Comparison of ENCODE assay signal across 8 mouse cellular contexts in the genomic region with DNA sequence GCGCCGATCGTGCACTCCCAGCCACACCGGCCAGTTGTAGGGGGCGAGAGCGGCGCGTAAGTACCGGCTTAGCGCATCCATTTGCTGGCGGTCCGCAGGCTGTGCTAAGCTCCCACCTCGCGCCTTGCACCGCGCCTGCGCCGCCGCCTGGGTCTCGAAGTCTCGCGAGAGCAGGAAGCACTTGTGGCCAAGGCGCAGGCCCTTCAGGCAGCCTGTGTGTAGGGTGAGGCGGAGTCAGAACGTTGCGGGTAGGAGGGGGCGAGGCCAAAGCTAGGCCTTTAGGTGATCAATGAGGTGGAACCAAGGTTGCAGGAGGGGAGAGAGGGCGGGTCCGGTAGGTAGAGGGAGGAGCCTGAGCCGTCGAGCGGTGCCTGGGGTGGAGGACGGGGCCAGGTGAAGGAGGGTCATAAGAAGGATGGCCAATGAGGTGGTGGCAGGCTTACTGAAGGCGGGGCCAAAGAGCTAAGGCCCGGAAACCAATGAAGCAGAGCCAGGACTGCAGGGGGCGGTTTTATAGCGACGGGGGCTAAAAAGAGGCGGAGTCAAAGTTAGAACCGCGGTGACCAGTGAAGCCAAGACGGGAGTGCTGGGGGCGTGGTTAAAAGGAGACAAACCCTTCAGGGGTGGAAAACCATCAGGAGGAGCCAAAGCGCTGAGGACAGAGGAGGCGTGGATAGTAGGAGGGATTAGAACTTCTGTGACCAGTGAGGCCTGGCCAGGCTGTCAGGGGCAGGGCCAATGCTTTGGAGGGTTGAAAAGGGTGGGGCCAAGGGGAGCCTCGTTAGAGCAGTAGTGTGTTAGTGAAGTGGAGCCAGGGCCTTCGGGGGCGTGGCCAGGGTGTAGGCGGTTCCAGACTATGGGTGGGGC. TPM values are rescaled to one million over a fixed set of nuclear protein-coding genes. Genes with fewer than 3 reads are reported as not detected.
DNase-seq lines count a peak whose midpoint lies in the region; ATAC-seq and TF ChIP-seq lines count a peak whose summit lies in the region.

No protein-coding gene starts in this region.

- ATAC-seq in kidney, embryonic 14.5 days (ENCODE audit: low FRiP score, low TSS enrichment): peak; percentile 95
- peak; percentile 95 for ATAC-seq in limb, embryonic 15.5 days (ENCODE audit: insufficient number of reproducible peaks, low FRiP score, low TSS enrichment, low read depth)

- H3K4me2 ChIP-seq in kidney, embryonic 14.5 days (replicated peaks; ENCODE audit: low read depth, low read length): peak overlapping the region; percentile 70
- H3K4me2 ChIP-seq in limb, embryonic 15.5 days: peak overlapping the region; percentile 71

- TF ChIP-seq POLR2A in bone marrow macrophage, adult 2 months (IDR thresholded peaks at IDR 0.05; ENCODE audit: borderline replicate concordance, low read depth, low read length): no peak
- TF ChIP-seq POLR2A in embryonic fibroblast, embryonic 13.5 days (IDR thresholded peaks at IDR 0.05; ENCODE audit: low read depth, low read length): peak; percentile 98

- DNase-seq in A20 (ENCODE audit: low read depth, low spot score): peak; percentile 100
- peak; percentile 97 for DNase-seq in heart, adult 9 months (ENCODE audit: low spot score in 2 of 2)
- DNase-seq in monocyte, adult 2 months (ENCODE audit: low read depth in 1 of 2, low spot score in 2 of 2): peak; percentile 87 to 93
- peak; percentile 96 to 97 for DNase-seq in spleen, postnatal 36 days (ENCODE audit: low spot score in 2 of 2)

- H3K9me3 ChIP-seq in kidney, embryonic 14.5 days (ENCODE audit: control insufficient read depth, low read length): no peaks in the 10 kb centered on the region
- H3K9me3 ChIP-seq in limb, embryonic 15.5 days: no peaks in the 10 kb centered on the region

- peak overlapping the region; percentile 75 for H3K27ac ChIP-seq in bone marrow macrophage, adult 2 months (ENCODE audit: insufficient read depth, low read depth, low read length)
- H3K27ac ChIP-seq in embryonic fibroblast, embryonic 13.5 days (ENCODE audit: insufficient read depth, low read length): peak overlapping the region; percentile 14; the same call in 1 of the 2 replicates
- peak overlapping the region; percentile 73 for H3K27ac ChIP-seq in kidney, embryonic 14.5 days (ENCODE audit: low read depth, low read length)
- peak overlapping the region; percentile 91 for H3K27ac ChIP-seq in limb, embryonic 15.5 days

- H3K4me1 ChIP-seq in bone marrow macrophage, adult 2 months (ENCODE audit: control insufficient read depth, insufficient read depth, low read length): peaks cover 21% of the 10 kb centered on the region
- no peaks in the 10 kb centered on the region for H3K4me1 ChIP-seq in embryonic fibroblast, embryonic 13.5 days (ENCODE audit: control insufficient read depth, insufficient read depth, low read length)
- H3K4me1 ChIP-seq in kidney, embryonic 14.5 days (ENCODE audit: control insufficient read depth, insufficient read depth, low read length): peaks cover 19% of the 10 kb centered on the region
- H3K4me1 ChIP-seq in limb, embryonic 15.5 days: peaks cover 51% of the 10 kb centered on the region

- H3K4me3 ChIP-seq in bone marrow macrophage, adult 2 months (ENCODE audit: insufficient read depth, low read length): peak overlapping the region; percentile 82
- peak overlapping the region; percentile 66 for H3K4me3 ChIP-seq in embryonic fibroblast, embryonic 13.5 days (ENCODE audit: insufficient read depth, low read length)
- peak overlapping the region; percentile 46 for H3K4me3 ChIP-seq in kidney, embryonic 14.5 days (ENCODE audit: low read length)
- H3K4me3 ChIP-seq in limb, embryonic 15.5 days: peak overlapping the region; percentile 60

- peak overlapping the region; percentile 78 for H3K9ac ChIP-seq in kidney, embryonic 14.5 days (ENCODE audit: low read depth, low read length)
- H3K9ac ChIP-seq in limb, embryonic 15.5 days: peak overlapping the region; percentile 65

- TF ChIP-seq CTCF in bone marrow macrophage, adult 2 months (IDR thresholded peaks at IDR 0.05; ENCODE audit: low read depth, low read length): no peak
- no peak for TF ChIP-seq CTCF in embryonic fibroblast, embryonic 13.5 days (IDR thresholded peaks at IDR 0.05; ENCODE audit: borderline replicate concordance, insufficient read depth, low read length)

- no peaks in the 10 kb centered on the region for H3K36me3 ChIP-seq in kidney, embryonic 14.5 days (ENCODE audit: control insufficient read depth, insufficient read depth, low read length)
- no peaks in the 10 kb centered on the region for H3K36me3 ChIP-seq in limb, embryonic 15.5 days

- WGBS in kidney, embryonic 14.5 days: under 1% methylated on average over 49 of the region's 49 CpGs
- under 1% methylated on average over 49 of the region's 49 CpGs for WGBS in limb, embryonic 15.5 days

- 0 out of 2 replicates have a peak, but pooled peaks cover under 1% of the 10 kb centered on the region for H3K27me3 ChIP-seq in kidney, embryonic 14.5 days (ENCODE audit: control insufficient read depth, insufficient read depth, low read length)
- no peaks in the 10 kb centered on the region for H3K27me3 ChIP-seq in limb, embryonic 15.5 days

RNA-seq across cellular contexts. Expression of gene Clec11a, which starts 1.7 kb away (rescaled TPM):
- 0.19 TPM in 1 of 2 replicates, not detected in the other for polyA plus RNA-seq in bone marrow macrophage, adult 2 months (2012; ENCODE audit: insufficient read depth, insufficient read length, missing spikeins)
- 2.6 and 13.4 TPM in 2 replicates for polyA plus RNA-seq in embryonic fibroblast, embryonic 13.5 days (2011; ENCODE audit: insufficient read length, low read depth, missing spikeins)
- polyA plus RNA-seq in kidney, embryonic 14.5 days (2014; fragmentation: Nextera tagmentation; extraction: Ambion mirVana): 3.4 TPM in 2 replicates
- polyA plus RNA-seq in limb, embryonic 15.5 days (2015; fragmentation: Nextera tagmentation; extraction: Ambion mirVana): 24.0 and 31.1 TPM in 2 replicates

RNA-seq across cellular contexts. Expression of gene Shank1, which starts 5.0 kb away (rescaled TPM):
- polyA plus RNA-seq in bone marrow macrophage, adult 2 months (2012; ENCODE audit: insufficient read depth, insufficient read length, missing spikeins): not detected in 2 replicates
- 1.1 and 2.6 TPM in 2 replicates for polyA plus RNA-seq in embryonic fibroblast, embryonic 13.5 days (2011; ENCODE audit: insufficient read length, low read depth, missing spikeins)
- polyA plus RNA-seq in kidney, embryonic 14.5 days (2014; fragmentation: Nextera tagmentation; extraction: Ambion mirVana): 1.3 and 1.9 TPM in 2 replicates
- 2.4 and 3.2 TPM in 2 replicates for polyA plus RNA-seq in limb, embryonic 15.5 days (2015; fragmentation: Nextera tagmentation; extraction: Ambion mirVana)

RNA-seq across cellular contexts. Expression of gene Gm15517, which starts 43.8 kb away (rescaled TPM):
- polyA plus RNA-seq in bone marrow macrophage, adult 2 months (2012; ENCODE audit: insufficient read depth, insufficient read length, missing spikeins): not detected in 2 replicates
- polyA plus RNA-seq in embryonic fibroblast, embryonic 13.5 days (2011; ENCODE audit: insufficient read length, low read depth, missing spikeins): not detected in 2 replicates
- polyA plus RNA-seq in kidney, embryonic 14.5 days (2014; fragmentation: Nextera tagmentation; extraction: Ambion mirVana): not detected in 2 replicates
- not detected in 2 replicates for polyA plus RNA-seq in limb, embryonic 15.5 days (2015; fragmentation: Nextera tagmentation; extraction: Ambion mirVana)

RNA-seq across cellular contexts. Expression of gene Acp4, which starts 47.8 kb away (rescaled TPM):
- polyA plus RNA-seq in bone marrow macrophage, adult 2 months (2012; ENCODE audit: insufficient read depth, insufficient read length, missing spikeins): not detected in 2 replicates
- polyA plus RNA-seq in embryonic fibroblast, embryonic 13.5 days (2011; ENCODE audit: insufficient read length, low read depth, missing spikeins): not detected in 2 replicates
- not detected in 2 replicates for polyA plus RNA-seq in kidney, embryonic 14.5 days (2014; fragmentation: Nextera tagmentation; extraction: Ambion mirVana)
- 0.33 and 0.83 TPM in 2 replicates for polyA plus RNA-seq in limb, embryonic 15.5 days (2015; fragmentation: Nextera tagmentation; extraction: Ambion mirVana)

RNA-seq across cellular contexts. Expression of gene 2410002F23Rik, which starts 58.5 kb away (rescaled TPM):
- 18.4 and 21.7 TPM in 2 replicates for polyA plus RNA-seq in bone marrow macrophage, adult 2 months (2012; ENCODE audit: insufficient read depth, insufficient read length, missing spikeins)
- 71.4 and 78.0 TPM in 2 replicates for polyA plus RNA-seq in embryonic fibroblast, embryonic 13.5 days (2011; ENCODE audit: insufficient read length, low read depth, missing spikeins)
- 119 and 143 TPM in 2 replicates for polyA plus RNA-seq in kidney, embryonic 14.5 days (2014; fragmentation: Nextera tagmentation; extraction: Ambion mirVana)
- 163 and 183 TPM in 2 replicates for polyA plus RNA-seq in limb, embryonic 15.5 days (2015; fragmentation: Nextera tagmentation; extraction: Ambion mirVana)

Comparison
In these comparisons a context has a peak if more than half of its experiments do, and no peak if none do; other contexts are left out.
1. Peak in every context shown above with its lines: DNase-seq, ATAC-seq, H3K4me3 ChIP-seq and H3K27ac ChIP-seq.
2. H3K27ac ChIP-seq: peak in every context shown above with its lines; median percentile 91 in limb, embryonic 15.5 days; 75 in bone marrow macrophage, adult 2 months; 73 in kidney, embryonic 14.5 days; 14 in embryonic fibroblast, embryonic 13.5 days.